Mouse (Mus musculus): ENCODE measurements around the gene Tax1bp3. TPM values are rescaled to one million over a fixed set of nuclear protein-coding genes. Genes with fewer than 3 reads are reported as not detected.

Gene Tax1bp3
- polyA plus RNA-seq, 1 experiment from 2014 or later, result 156 TPM

- Histone ChIP-seq H3K9ac (no peak overlapping the region), H3K36me3 (replicated peaks) (peaks cover 18% of the 10 kb centered on the region; the same call in 1 of the 2 replicates), H3K27ac (no peak overlapping the region), H3K4me3 (no peak overlapping the region), H3K27me3 (replicated peaks) (no peaks in the 10 kb centered on the region), H3K4me1 (no peaks in the 10 kb centered on the region), H3K4me2 (no peak overlapping the region), H3K9me3 (no peaks in the 10 kb centered on the region)
- ATAC-seq (replicated peaks), result no peak
- WGBS, result 94% methylated on average over 10 of the region's 10 CpGs
Observed at GRCm38 (mm10) chr11:73185872-73186615, 9.2 kb downstream of the Tax1bp3 start.

- no peaks in the 10 kb centered on the region for H3K27me3 ChIP-seq (replicated peaks)
- no peak; the same call in 1 of the 2 replicates for ATAC-seq (replicated peaks)
- H3K4me3 ChIP-seq, result no peak overlapping the region
- H3K4me2 ChIP-seq, result no peak overlapping the region
- 84% methylated on average over 6 of the region's 6 CpGs for WGBS
- no peak overlapping the region for H3K27ac ChIP-seq
- peaks cover 21% of the 10 kb centered on the region; the same call in 1 of the 2 replicates for H3K36me3 ChIP-seq (replicated peaks)
- H3K9ac ChIP-seq, result no peak overlapping the region
- H3K9me3 ChIP-seq, result no peaks in the 10 kb centered on the region
- no peaks in the 10 kb centered on the region for H3K4me1 ChIP-seq
Observed at GRCm38 (mm10) chr11:73187231-73187630, 10.3 kb downstream of the Tax1bp3 start.

GRCm38 (mm10) chr11:73193047-73193446 is 16.2 kb downstream of the Tax1bp3 start:
- H3K4me2 ChIP-seq, result no peak overlapping the region
- WGBS, result 78% methylated on average over 6 of the region's 6 CpGs

GRCm38 (mm10) chr11:73194444-73194843 is 17.6 kb downstream of the Tax1bp3 start:
- no peak for ATAC-seq (replicated peaks)
- H3K27me3 ChIP-seq (replicated peaks), result no peaks in the 10 kb centered on the region
- H3K9me3 ChIP-seq, result no peaks in the 10 kb centered on the region
- H3K9ac ChIP-seq, result no peak overlapping the region
- H3K36me3 ChIP-seq (replicated peaks), result peaks cover 16% of the 10 kb centered on the region; the same call in 1 of the 2 replicates
- WGBS, result 81% methylated on average over 2 of the region's 2 CpGs
- no peak overlapping the region for H3K27ac ChIP-seq
- H3K4me2 ChIP-seq, result no peak overlapping the region
- no peak overlapping the region for H3K4me3 ChIP-seq
- peaks cover 22% of the 10 kb centered on the region for H3K4me1 ChIP-seq

More at GRCm38 (mm10) chr11:73193047-73193446, 16.2 kb downstream of the Tax1bp3 start:
- no peaks in the 10 kb centered on the region for H3K9me3 ChIP-seq
- H3K4me1 ChIP-seq, result peaks cover 16% of the 10 kb centered on the region
- H3K27me3 ChIP-seq (replicated peaks), result no peaks in the 10 kb centered on the region
- H3K27ac ChIP-seq, result no peak overlapping the region
- H3K4me3 ChIP-seq, result no peak overlapping the region
- H3K36me3 ChIP-seq (replicated peaks), result peaks cover 16% of the 10 kb centered on the region; the same call in 1 of the 2 replicates
- H3K9ac ChIP-seq, result no peak overlapping the region
- no peak for ATAC-seq (replicated peaks)

GRCm38 (mm10) chr11:73198190-73198589 is 21.3 kb downstream of the Tax1bp3 start:
- 0 out of 2 replicates have a peak, but pooled peaks cover 5% of the 10 kb centered on the region for H3K36me3 ChIP-seq (replicated peaks)
- ATAC-seq (replicated peaks), result no peak
- H3K27me3 ChIP-seq (replicated peaks), result no peaks in the 10 kb centered on the region
- H3K9ac ChIP-seq, result peak overlapping the region; percentile 87
- 2% methylated on average over 1 of the region's 1 CpGs for WGBS
- peaks cover 28% of the 10 kb centered on the region for H3K4me1 ChIP-seq
- no peaks in the 10 kb centered on the region for H3K9me3 ChIP-seq
- peak overlapping the region; percentile 85 for H3K4me3 ChIP-seq
- H3K27ac ChIP-seq, result no peak overlapping the region
- H3K4me2 ChIP-seq, result peak overlapping the region; percentile 87

GRCm38 (mm10) chr11:73198603-73199229 is 21.8 kb downstream of the Tax1bp3 start, which contains the start of gene Ctns:
TSS of gene Ctns (minus strand) at chr11:73199042.
- H3K27ac ChIP-seq, result peak within 1 kb of the TSS; percentile 85
- 0 out of 2 replicates have a peak, but pooled peaks cover 5% of the 10 kb centered on the region for H3K36me3 ChIP-seq (replicated peaks)
- H3K4me1 ChIP-seq, result peaks cover 28% of the 10 kb centered on the region
- peak within 1 kb of the TSS; percentile 85 for H3K4me3 ChIP-seq
- H3K9ac ChIP-seq, result peak within 1 kb of the TSS; percentile 87
- peak; percentile 97 for ATAC-seq (replicated peaks)
- H3K27me3 ChIP-seq (replicated peaks), result no peaks in the 10 kb centered on the region
- H3K9me3 ChIP-seq, result no peaks in the 10 kb centered on the region
- WGBS, result 1% methylated on average over 22 of the region's 22 CpGs
- peak within 1 kb of the TSS; percentile 87 for H3K4me2 ChIP-seq

- peak; percentile 98 for ATAC-seq (replicated peaks)
- no peaks in the 10 kb centered on the region for H3K9me3 ChIP-seq
- peak within 1 kb of the TSS; percentile 85 for H3K27ac ChIP-seq
- peaks cover 28% of the 10 kb centered on the region for H3K4me1 ChIP-seq
- H3K27me3 ChIP-seq (replicated peaks), result no peaks in the 10 kb centered on the region
- peak within 1 kb of the TSS; percentile 85 for H3K4me3 ChIP-seq
- under 1% methylated on average over 32 of the region's 32 CpGs for WGBS
- H3K9ac ChIP-seq, result peak within 1 kb of the TSS; percentile 87
- H3K4me2 ChIP-seq, result peak within 1 kb of the TSS; percentile 87
- 0 out of 2 replicates have a peak, but pooled peaks cover 5% of the 10 kb centered on the region for H3K36me3 ChIP-seq (replicated peaks)
Observed at GRCm38 (mm10) chr11:73199230-73199712, 22.4 kb downstream of the Tax1bp3 start, which contains the start of gene Shpk. TSS of gene Shpk (plus strand) at chr11:73199460.

DNA sequence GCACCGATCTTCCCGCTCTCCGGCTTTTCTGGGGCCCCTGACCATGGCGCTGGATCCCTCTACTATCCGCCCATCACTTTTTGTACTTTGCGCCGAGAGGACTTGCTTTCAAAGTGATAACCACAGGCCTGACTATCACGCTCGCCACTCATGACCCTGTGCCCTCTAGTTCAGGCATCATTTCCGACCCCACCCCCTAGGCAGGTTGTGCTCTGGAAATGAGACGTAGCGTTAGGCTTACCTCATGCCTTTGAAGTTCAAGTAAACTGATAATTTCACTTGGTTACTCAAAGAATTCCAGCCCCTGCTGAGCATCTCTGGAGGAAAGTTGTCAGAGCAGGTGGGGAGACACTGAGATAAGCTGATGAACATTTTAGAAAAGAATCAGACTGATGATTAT is 23.0 kb downstream of the Tax1bp3 start:
- Histone ChIP-seq H3K4me1 (peaks cover 28% of the 10 kb centered on the region), H3K4me3 (peak overlapping the region; percentile 85), H3K36me3 (replicated peaks) (0 out of 2 replicates have a peak, but pooled peaks cover 5% of the 10 kb centered on the region), H3K4me2 (peak overlapping the region; percentile 87), H3K27ac (no peak overlapping the region), H3K9ac (peak overlapping the region; percentile 87), H3K9me3 (no peaks in the 10 kb centered on the region), H3K27me3 (replicated peaks) (no peaks in the 10 kb centered on the region)
- 3% methylated on average over 12 of the region's 12 CpGs for WGBS
- ATAC-seq (replicated peaks), result 0 out of 2 replicates have a peak, but pooled peaks have one; percentile 1

- WGBS, result 68% methylated on average over 2 of the region's 2 CpGs
- H3K36me3 ChIP-seq (replicated peaks), result no peaks in the 10 kb centered on the region
Observed at GRCm38 (mm10) chr11:73201021-73201420, 24.1 kb downstream of the Tax1bp3 start.

GRCm38 (mm10) chr11:73201597-73201996 is 24.7 kb downstream of the Tax1bp3 start:
- no peaks in the 10 kb centered on the region for H3K36me3 ChIP-seq (replicated peaks)
- H3K9ac ChIP-seq, result no peak overlapping the region
- no peaks in the 10 kb centered on the region for H3K27me3 ChIP-seq (replicated peaks)
- ATAC-seq (replicated peaks), result no peak
- no peak overlapping the region for H3K27ac ChIP-seq
- H3K4me3 ChIP-seq, result no peak overlapping the region
- peaks cover 27% of the 10 kb centered on the region for H3K4me1 ChIP-seq
- 33% methylated on average over 4 of the region's 4 CpGs for WGBS
- no peaks in the 10 kb centered on the region for H3K9me3 ChIP-seq
- H3K4me2 ChIP-seq, result no peak overlapping the region

More at GRCm38 (mm10) chr11:73201021-73201420, 24.1 kb downstream of the Tax1bp3 start:
- H3K4me2 ChIP-seq, result no peak overlapping the region
- no peak for ATAC-seq (replicated peaks)
- H3K4me1 ChIP-seq, result peaks cover 28% of the 10 kb centered on the region
- no peak overlapping the region for H3K9ac ChIP-seq
- no peak overlapping the region for H3K27ac ChIP-seq
- H3K27me3 ChIP-seq (replicated peaks), result no peaks in the 10 kb centered on the region
- no peak overlapping the region for H3K4me3 ChIP-seq
- H3K9me3 ChIP-seq, result no peaks in the 10 kb centered on the region

DNA sequence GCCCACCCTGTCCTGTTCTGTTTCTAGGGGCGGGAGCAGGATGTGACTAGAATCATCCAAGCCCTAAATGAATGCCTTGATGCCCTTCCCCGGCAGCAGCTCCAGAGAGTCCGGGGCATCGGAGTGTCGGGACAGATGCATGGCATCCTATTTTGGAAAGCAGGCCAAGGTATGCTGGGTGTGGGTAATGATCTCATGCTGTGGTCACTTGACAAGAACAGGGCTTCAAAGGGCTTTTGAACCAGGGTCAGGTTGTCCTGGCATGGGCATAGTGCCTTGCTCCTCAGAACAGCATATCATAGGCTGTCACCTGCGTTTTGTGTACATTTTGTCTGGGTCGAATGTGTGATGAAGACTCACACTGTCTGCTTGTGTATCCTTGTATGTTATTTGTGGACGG is 27.0 kb downstream of the Tax1bp3 start:
- Histone ChIP-seq H3K27ac (no peak overlapping the region), H3K9me3 (no peaks in the 10 kb centered on the region), H3K4me3 (no peak overlapping the region), H3K4me2 (no peak overlapping the region), H3K4me1 (peaks cover 6% of the 10 kb centered on the region; the same call in 1 of the 2 replicates), H3K9ac (no peak overlapping the region), H3K36me3 (replicated peaks) (no peaks in the 10 kb centered on the region), H3K27me3 (replicated peaks) (no peaks in the 10 kb centered on the region)
- WGBS, result 87% methylated on average over 8 of the region's 8 CpGs
- no peak for ATAC-seq (replicated peaks)

DNA sequence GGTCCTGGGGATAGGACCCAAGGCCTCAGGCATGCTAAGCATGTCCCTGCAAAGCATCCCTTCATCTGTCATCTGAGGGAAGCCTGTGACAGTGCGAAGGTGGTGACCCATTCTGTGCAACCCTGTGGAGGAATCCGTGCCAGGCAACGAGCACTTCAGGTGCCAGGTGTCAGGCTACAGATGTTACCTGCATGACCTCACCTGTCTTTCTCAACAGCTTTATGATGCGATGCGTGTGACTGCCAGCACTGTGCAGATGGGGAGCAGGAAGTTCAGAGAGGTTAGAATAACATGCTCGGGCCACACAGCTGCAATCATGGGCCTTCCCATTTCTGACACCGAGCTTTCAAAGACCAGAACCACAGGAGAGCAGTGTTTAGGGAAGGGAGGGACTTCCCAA is 28.3 kb downstream of the Tax1bp3 start:
- no peak for ATAC-seq (replicated peaks)
- Histone ChIP-seq H3K27ac (no peak overlapping the region), H3K4me3 (no peak overlapping the region), H3K4me1 (no peaks in the 10 kb centered on the region), H3K36me3 (replicated peaks) (no peaks in the 10 kb centered on the region), H3K9me3 (no peaks in the 10 kb centered on the region), H3K9ac (no peak overlapping the region), H3K4me2 (no peak overlapping the region), H3K27me3 (replicated peaks) (no peaks in the 10 kb centered on the region)
- WGBS, result 86% methylated on average over 7 of the region's 7 CpGs

Measured in midbrain, embryonic 15.5 days (tissue).